Mouse (Mus musculus): ENCODE data around the gene Gm10477. TPM values are rescaled to one million over a fixed set of nuclear protein-coding genes. Genes with fewer than 3 reads are reported as not detected.
A peak's percentile ranks its signal among the peaks of the same experiment; 100 is the strongest.
"Not testable (repeated sequence)": the region's sequence is repeated elsewhere in the genome, so short reads cannot be mapped to it uniquely, and the experiment has no call there.

Gene Gm10477
- not detected in 2 replicates for total RNA-seq (2017)

- ATAC-seq (replicated peaks; ENCODE audit: low read depth, poor library complexity, severe bottlenecking) = not testable (repeated sequence)
Observed at GRCm38 (mm10) chrX:56524442-56524841, at the start of gene Gm10477. TSS of gene Gm10477 (plus strand) at chrX:56524742.

GRCm38 (mm10) chrX:56477553-56477952, 47.0 kb upstream of the Gm10477 start:
- ATAC-seq (replicated peaks; ENCODE audit: low read depth, poor library complexity, severe bottlenecking) = no peak; the same call in 1 of the 2 replicates

- peak; percentile 99 for ATAC-seq (replicated peaks; ENCODE audit: low read depth, poor library complexity, severe bottlenecking)
Observed at GRCm38 (mm10) chrX:56481906-56482305, 42.6 kb upstream of the Gm10477 start.

GRCm38 (mm10) chrX:56489758-56490157, 34.8 kb upstream of the Gm10477 start:
- ATAC-seq (replicated peaks; ENCODE audit: low read depth, poor library complexity, severe bottlenecking) = peak; percentile 73; the same call in 1 of the 2 replicates

GRCm38 (mm10) chrX:56497241-56497640, 27.3 kb upstream of the Gm10477 start:
- no peak for ATAC-seq (replicated peaks; ENCODE audit: low read depth, poor library complexity, severe bottlenecking)

- peak; percentile 79 for ATAC-seq (replicated peaks; ENCODE audit: low read depth, poor library complexity, severe bottlenecking)
Observed at GRCm38 (mm10) chrX:56531266-56531665, 6.7 kb downstream of the Gm10477 start.

GRCm38 (mm10) chrX:56537162-56537561, 12.6 kb downstream of the Gm10477 start:
- ATAC-seq (replicated peaks; ENCODE audit: low read depth, poor library complexity, severe bottlenecking) = no peak

GRCm38 (mm10) chrX:56549506-56549905, 25.0 kb downstream of the Gm10477 start, which contains the start of gene Gm648:
TSS of gene Gm648 (minus strand) at chrX:56549606.
- no peak for ATAC-seq (replicated peaks; ENCODE audit: low read depth, poor library complexity, severe bottlenecking)

- no peak for ATAC-seq (replicated peaks; ENCODE audit: low read depth, poor library complexity, severe bottlenecking)
Observed at GRCm38 (mm10) chrX:56553584-56553983, 29.0 kb downstream of the Gm10477 start.

- 0 out of 2 replicates have a peak, but pooled peaks have one; percentile 47 for ATAC-seq (replicated peaks; ENCODE audit: low read depth, poor library complexity, severe bottlenecking)
Observed at GRCm38 (mm10) chrX:56572465-56572864, 47.9 kb downstream of the Gm10477 start.

Other genes starting within 250 kb of the Gm10477 start
- gene Zfp449, start 178.3 kb upstream of the Gm10477 start, total RNA-seq (2017) = 2.4 and 3.1 TPM in 2 replicates
- 2.6 and 2.8 TPM in 2 replicates for gene Smim10l2a, start 150.2 kb upstream of the Gm10477 start, total RNA-seq (2017)
- 111 and 209 TPM in 2 replicates for gene Gm2174, start 76.8 kb upstream of the Gm10477 start, total RNA-seq (2017)
- 71.6 and 77.2 TPM in 2 replicates for gene Ints6l, start 69.9 kb upstream of the Gm10477 start, total RNA-seq (2017)
- gene Gm648, start 24.9 kb downstream of the Gm10477 start, total RNA-seq (2017) = not detected in 2 replicates
- gene Mmgt1, start 73.3 kb downstream of the Gm10477 start, total RNA-seq (2017) = 26.9 and 29.2 TPM in 2 replicates
- 5.3 and 12.1 TPM in 2 replicates for gene Slc9a6, start 85.0 kb downstream of the Gm10477 start, total RNA-seq (2017)
- 1.6 and 21.3 TPM in 2 replicates for gene Fhl1, start 207.0 kb downstream of the Gm10477 start, total RNA-seq (2017)

All from common myeloid progenitor, adult 5-6 weeks (primary cell).